Mouse (Mus musculus) stomach, embryonic 16.5 days (tissue): ENCODE data around the gene Haus4. TPM values are rescaled to one million over a fixed set of nuclear protein-coding genes. Genes with fewer than 3 reads are reported as not detected.

Experiments used
- ATAC-seq: fragments of 200-750 bp; cut with Nextera tagmentation; 2 replicates; pipeline ENCODE4 v1.8.0; 2017; ENCODE audit warnings: moderate number of reproducible peaks, moderate TSS enrichment; ENCODE audit not compliant: insufficient read depth, low FRiP score
- H3K27ac ChIP-seq: fragments of 300-500 bp; sonication (generic); 2 replicates; pipeline ENCODE4 v1.5.1; 2014; ENCODE audit warnings: low read length
- H3K27me3 ChIP-seq: fragments of 300-500 bp; sonication (generic); 2 replicates; pipeline ENCODE4 v1.6.1; 2014; ENCODE audit warnings: low read length, control low read depth, mixed read lengths; ENCODE audit not compliant: control insufficient read depth, insufficient read depth
- H3K36me3 ChIP-seq: fragments of 300-500 bp; sonication (generic); 2 replicates; pipeline ENCODE4 v1.6.1; 2014; ENCODE audit warnings: low read length; ENCODE audit not compliant: control insufficient read depth, insufficient read depth
- H3K4me1 ChIP-seq: fragments of 300-500 bp; sonication (generic); 2 replicates; pipeline ENCODE4 v1.6.1; 2014; ENCODE audit warnings: low read length, control low read depth, mixed read lengths; ENCODE audit not compliant: control insufficient read depth, insufficient read depth
- H3K4me2 ChIP-seq: fragments of 300-500 bp; sonication (generic); 2 replicates; pipeline ENCODE4 v1.6.1; 2014; ENCODE audit warnings: low read depth, low read length, mixed read lengths
- H3K4me3 ChIP-seq: fragments of 300-500 bp; sonication (generic); replicated peaks from 2 replicates; pipeline ENCODE4 v1.5.1; 2014; ENCODE audit warnings: mild to moderate bottlenecking, low read length
- H3K9ac ChIP-seq: fragments of 300-500 bp; sonication (generic); 2 replicates; pipeline ENCODE4 v1.6.1; 2014; ENCODE audit warnings: low read length
- H3K9me3 ChIP-seq: fragments of 300-500 bp; sonication (generic); replicated peaks from 2 replicates; pipeline ENCODE4 v1.6.1; 2016; ENCODE audit warnings: low read length, control low read depth; ENCODE audit not compliant: control insufficient read depth
- WGBS: fragments of 180-500 bp; shearing (Covaris S2); extraction: QIAGEN DNeasy Blood & Tissue Kit; methylation state at CpG from one replicate; pipeline ENCODE4 v1.1.7; 2014; 5-methylcytosine and 5-hydroxymethylcytosine counted together
- polyA plus RNA-seq: library from polyadenylated mRNA; unstranded; fragments of >200 nt; fragmentation: Nextera tagmentation; extraction: Ambion mirVana; gene quantifications from 2 replicates; pipeline ENCODE4 v1.2.1, GENCODE M21; 2015

Gene Haus4
- polyA plus RNA-seq, 1 experiment from 2014 or later, result 44.4 TPM

- Histone ChIP-seq H3K27me3 (no peaks in the 10 kb centered on the region), H3K36me3 (0 out of 2 replicates have a peak, but pooled peaks cover 4% of the 10 kb centered on the region), H3K4me1 (peaks cover 37% of the 10 kb centered on the region), H3K9ac (peak overlapping the region; percentile 90), H3K9me3 (no peaks in the 10 kb centered on the region), H3K4me2 (peak overlapping the region; percentile 57), H3K4me3 (peak overlapping the region; percentile 88), H3K27ac (peak overlapping the region; percentile 88)
- under 1% methylated on average over 39 of the region's 39 CpGs for WGBS
- peak; percentile 48 for ATAC-seq
Measured at GRCm38 (mm10) chr14:54575631-54576030, 21.2 kb upstream of the Haus4 start.

GRCm38 (mm10) chr14:54575031-54575430, 20.6 kb upstream of the Haus4 start:
- peak overlapping the region; percentile 90 for H3K9ac ChIP-seq
- peak overlapping the region; percentile 57 for H3K4me2 ChIP-seq
- no peaks in the 10 kb centered on the region for H3K27me3 ChIP-seq
- H3K4me1 ChIP-seq, result peaks cover 37% of the 10 kb centered on the region
- no peak for ATAC-seq
- WGBS, result 8% methylated on average over 8 of the region's 8 CpGs
- H3K4me3 ChIP-seq, result peak overlapping the region; percentile 88
- 0 out of 2 replicates have a peak, but pooled peaks cover 4% of the 10 kb centered on the region for H3K36me3 ChIP-seq
- H3K9me3 ChIP-seq, result no peaks in the 10 kb centered on the region
- peak overlapping the region; percentile 88 for H3K27ac ChIP-seq

- 0 out of 2 replicates have a peak, but pooled peaks have one; percentile 5 for ATAC-seq
- Histone ChIP-seq H3K4me2 (peak overlapping the region; percentile 57), H3K4me1 (peaks cover 40% of the 10 kb centered on the region), H3K36me3 (0 out of 2 replicates have a peak, but pooled peaks cover 4% of the 10 kb centered on the region), H3K9me3 (no peaks in the 10 kb centered on the region), H3K27me3 (no peaks in the 10 kb centered on the region), H3K9ac (peak overlapping the region; percentile 90), H3K27ac (peak overlapping the region; percentile 88), H3K4me3 (peak overlapping the region; percentile 88)
- WGBS, result 16% methylated on average over 4 of the region's 4 CpGs
Measured at GRCm38 (mm10) chr14:54574253-54574652, 19.8 kb upstream of the Haus4 start.

GRCm38 (mm10) chr14:54572790-54573736, 18.6 kb upstream of the Haus4 start:
- WGBS, result 14% methylated on average over 14 of the region's 14 CpGs
- H3K4me3 ChIP-seq, result peak overlapping the region; percentile 88
- peak overlapping the region; percentile 90 for H3K9ac ChIP-seq
- H3K4me1 ChIP-seq, result peaks cover 36% of the 10 kb centered on the region
- H3K27ac ChIP-seq, result peak overlapping the region; percentile 88
- H3K27me3 ChIP-seq, result no peaks in the 10 kb centered on the region
- H3K4me2 ChIP-seq, result peak overlapping the region; percentile 57
- H3K9me3 ChIP-seq, result no peaks in the 10 kb centered on the region
- ATAC-seq, result peak; percentile 51
- H3K36me3 ChIP-seq, result 0 out of 2 replicates have a peak, but pooled peaks cover 9% of the 10 kb centered on the region

GRCm38 (mm10) chr14:54572122-54572521, 17.7 kb upstream of the Haus4 start:
- Histone ChIP-seq H3K27ac (peak overlapping the region; percentile 67; the same call in 1 of the 2 replicates), H3K4me1 (peaks cover 36% of the 10 kb centered on the region), H3K4me3 (no peak overlapping the region), H3K27me3 (no peaks in the 10 kb centered on the region), H3K36me3 (peaks cover 17% of the 10 kb centered on the region; the same call in 1 of the 2 replicates), H3K9me3 (no peaks in the 10 kb centered on the region), H3K4me2 (no peak overlapping the region), H3K9ac (no peak overlapping the region)
- no peak for ATAC-seq
- WGBS, result 63% methylated on average over 4 of the region's 4 CpGs

GRCm38 (mm10) chr14:54569451-54570392, 15.3 kb upstream of the Haus4 start:
- Histone ChIP-seq H3K27ac (peak overlapping the region; percentile 41), H3K4me3 (no peak overlapping the region), H3K4me1 (peaks cover 30% of the 10 kb centered on the region), H3K4me2 (no peak overlapping the region), H3K27me3 (no peaks in the 10 kb centered on the region), H3K9me3 (no peaks in the 10 kb centered on the region), H3K36me3 (peaks cover 21% of the 10 kb centered on the region; the same call in 1 of the 2 replicates), H3K9ac (no peak overlapping the region; the same call in 1 of the 2 replicates)
- 63% methylated on average over 17 of the region's 17 CpGs for WGBS
- ATAC-seq, result no peak

- Histone ChIP-seq H3K27ac (peak overlapping the region; percentile 41; the same call in 1 of the 2 replicates), H3K27me3 (no peaks in the 10 kb centered on the region), H3K36me3 (peaks cover 21% of the 10 kb centered on the region; the same call in 1 of the 2 replicates), H3K4me2 (no peak overlapping the region), H3K9me3 (no peaks in the 10 kb centered on the region), H3K4me3 (no peak overlapping the region), H3K4me1 (peaks cover 21% of the 10 kb centered on the region), H3K9ac (no peak overlapping the region)
- 73% methylated on average over 15 of the region's 15 CpGs for WGBS
- no peak for ATAC-seq
Measured at GRCm38 (mm10) chr14:54568694-54569414, 14.4 kb upstream of the Haus4 start.

- no peak overlapping the region for H3K9ac ChIP-seq
- WGBS, result 77% methylated on average over 14 of the region's 14 CpGs
- no peak overlapping the region for H3K4me3 ChIP-seq
- H3K36me3 ChIP-seq, result no peaks in the 10 kb centered on the region
- no peak overlapping the region for H3K27ac ChIP-seq
- no peaks in the 10 kb centered on the region for H3K27me3 ChIP-seq
- no peak for ATAC-seq
- no peak overlapping the region for H3K4me2 ChIP-seq
- no peaks in the 10 kb centered on the region for H3K4me1 ChIP-seq
- no peaks in the 10 kb centered on the region for H3K9me3 ChIP-seq
Measured at GRCm38 (mm10) chr14:54560527-54561242, 6.3 kb upstream of the Haus4 start.
